Mouse (Mus musculus) lung, postnatal 0 days (tissue): ENCODE measurements at regions not wholly inside any gene's neighbourhood (a gene's known extent, or its start where the extent isn't known, plus 50 kb on each side); places are given as distances from the start of the nearest gene placed in this dataset.
A peak's percentile ranks its signal among the peaks of the same experiment; 100 is the strongest.

ENCODE experiments used
- ATAC-seq: fragments of 200-750 bp; cut with Nextera tagmentation; 2 replicates; pipeline ENCODE4 v1.8.0; 2017; ENCODE audit warnings: moderate library complexity
- DNase-seq: peaks from one replicate; pipeline ENCODE4 v3.0.0-alpha.2; 2016; ENCODE audit warnings: low spot score
- H3K27ac ChIP-seq: fragments of 300-500 bp; sonication (generic); 2 replicates; pipeline ENCODE4 v1.5.1; 2014; ENCODE audit warnings: antibody characterized with exemption, mild to moderate bottlenecking, low read length, mixed read lengths
- H3K27me3 ChIP-seq: fragments of 300-500 bp; sonication (generic); replicated peaks from 2 replicates; pipeline ENCODE4 v1.6.1; 2014; ENCODE audit warnings: low read length, mixed read lengths; ENCODE audit not compliant: insufficient read depth
- H3K36me3 ChIP-seq: fragments of 300-500 bp; sonication (generic); 2 replicates; pipeline ENCODE4 v1.6.1; 2014; ENCODE audit warnings: low read length, mixed read lengths; ENCODE audit not compliant: insufficient read depth
- H3K4me1 ChIP-seq: fragments of 300-500 bp; sonication (generic); 2 replicates; pipeline ENCODE4 v1.6.1; 2014; ENCODE audit warnings: antibody characterized with exemption, low read depth, low read length, mixed read lengths; ENCODE audit not compliant: insufficient read depth
- H3K4me2 ChIP-seq: fragments of 300-500 bp; sonication (generic); replicated peaks from 2 replicates; pipeline ENCODE4 v1.6.1; 2014; ENCODE audit warnings: low read depth, mild to moderate bottlenecking, low read length, moderate library complexity, mixed read lengths
- H3K4me3 ChIP-seq: fragments of 300-500 bp; sonication (generic); 2 replicates; pipeline ENCODE4 v1.5.1; 2014; ENCODE audit warnings: low read depth, low read length
- H3K9ac ChIP-seq: fragments of 300-500 bp; sonication (generic); replicated peaks from 2 replicates; pipeline ENCODE4 v1.6.1; 2014; ENCODE audit warnings: low read depth, mild to moderate bottlenecking
- H3K9me3 ChIP-seq: fragments of 300-500 bp; sonication (generic); 2 replicates; pipeline ENCODE4 v1.6.1; 2016; ENCODE audit warnings: low read length, mixed read lengths
- CTCF ChIP-seq: IDR thresholded peaks from 2 replicates; pipeline ENCODE4 v1.5.1; 2016; ENCODE audit warnings: antibody characterized with exemption, mild to moderate bottlenecking
- EP300 ChIP-seq: IDR thresholded peaks from 2 replicates; pipeline ENCODE4 v1.6.1; 2016; ENCODE audit warnings: antibody characterized with exemption, mild to moderate bottlenecking, control low read depth
- WGBS: fragments of 180-500 bp; shearing (Covaris S2); extraction: QIAGEN DNeasy Blood & Tissue Kit; methylation state at CpG from one replicate; pipeline ENCODE4 v1.1.7; 2014; 5-methylcytosine and 5-hydroxymethylcytosine counted together

- no peak overlapping the region for H3K4me3 ChIP-seq
- ATAC-seq = no peak
- TF ChIP-seq EP300 (no peak), CTCF (no peak)
- 79% methylated on average over 14 of the region's 14 CpGs for WGBS
- no peak overlapping the region for H3K4me2 ChIP-seq
- H3K9me3 ChIP-seq = no peaks in the 10 kb centered on the region
- no peaks in the 10 kb centered on the region for H3K36me3 ChIP-seq
- no peak overlapping the region for H3K9ac ChIP-seq
- DNase-seq = no peak
- H3K27me3 ChIP-seq = no peaks in the 10 kb centered on the region
- no peaks in the 10 kb centered on the region for H3K4me1 ChIP-seq
- H3K27ac ChIP-seq = no peak overlapping the region
These were observed 59.0 kb upstream of the Ccdc167 start for GRCm38 (mm10) chr17:29775836-29776235.

DNA sequence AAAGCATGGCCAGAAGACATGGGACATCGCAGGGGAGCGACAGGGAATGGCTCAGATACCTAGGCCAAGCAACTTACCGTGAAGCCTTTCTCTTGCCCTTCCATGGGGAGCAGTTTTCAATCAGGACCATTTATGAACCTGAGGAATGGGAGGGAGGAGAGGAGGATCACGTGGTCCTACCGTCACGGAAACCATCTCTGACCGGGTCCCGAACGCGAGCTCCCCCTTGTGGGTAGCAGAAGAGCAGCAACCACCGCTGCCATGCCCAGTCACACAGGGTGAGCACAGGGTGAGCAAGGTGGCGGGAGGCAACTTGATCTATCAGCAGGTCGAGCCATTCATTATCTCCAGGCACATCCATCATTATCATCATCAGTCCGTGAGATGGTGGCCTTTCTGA lies 56.5 kb upstream of the Ccdc167 start:
- TF ChIP-seq EP300 = no peak
- TF ChIP-seq CTCF = peak; percentile 88
- peak; percentile 54 for DNase-seq
- peak; percentile 44; the same call in 1 of the 2 replicates for ATAC-seq
- H3K27ac ChIP-seq = no peak overlapping the region
- no peaks in the 10 kb centered on the region for H3K4me1 ChIP-seq
- no peaks in the 10 kb centered on the region for H3K36me3 ChIP-seq
- no peak overlapping the region for H3K9ac ChIP-seq
- no peak overlapping the region for H3K4me3 ChIP-seq
- WGBS = 18% methylated on average over 14 of the region's 14 CpGs
- H3K9me3 ChIP-seq = no peaks in the 10 kb centered on the region
- H3K27me3 ChIP-seq = no peaks in the 10 kb centered on the region
- no peak overlapping the region for H3K4me2 ChIP-seq

- DNase-seq (no peak), ATAC-seq (no peak)
- no peak overlapping the region for H3K4me3 ChIP-seq
- H3K27me3 ChIP-seq = no peaks in the 10 kb centered on the region
- WGBS = 58% methylated on average over 9 of the region's 9 CpGs
- no peak overlapping the region for H3K9ac ChIP-seq
- no peak overlapping the region for H3K27ac ChIP-seq
- no peaks in the 10 kb centered on the region for H3K4me1 ChIP-seq
- H3K4me2 ChIP-seq = no peak overlapping the region
- H3K36me3 ChIP-seq = no peaks in the 10 kb centered on the region
- no peaks in the 10 kb centered on the region for H3K9me3 ChIP-seq
- TF ChIP-seq EP300 (no peak), CTCF (no peak)
These were observed 54.1 kb upstream of the Ccdc167 start for GRCm38 (mm10) chr17:29770914-29771313.

DNA sequence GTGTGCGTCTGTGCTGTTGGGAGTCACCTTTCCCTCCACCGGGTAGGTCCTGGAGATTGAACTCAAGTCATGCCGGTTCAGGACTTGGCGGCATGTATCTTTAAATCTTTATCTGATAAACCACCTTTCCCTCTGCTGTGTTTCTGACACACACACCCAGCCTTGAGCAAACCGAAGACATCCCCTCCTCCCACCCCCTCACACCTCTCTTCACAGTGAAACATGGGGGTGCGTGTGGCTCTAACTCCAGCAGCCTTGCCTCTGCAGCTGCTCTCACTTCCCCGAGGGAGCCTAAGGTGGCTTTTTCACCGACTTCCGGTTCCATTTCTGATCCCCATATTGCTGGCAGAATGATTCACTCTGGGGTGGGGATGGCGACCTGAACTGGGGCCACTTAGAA lies 52.8 kb upstream of the Ccdc167 start:
- 71% methylated on average over 10 of the region's 10 CpGs for WGBS
- DNase-seq (no peak), ATAC-seq (no peak)
- Histone ChIP-seq H3K4me2 (no peak overlapping the region), H3K9ac (no peak overlapping the region), H3K27me3 (no peaks in the 10 kb centered on the region), H3K27ac (no peak overlapping the region), H3K9me3 (no peaks in the 10 kb centered on the region), H3K4me1 (no peaks in the 10 kb centered on the region), H3K4me3 (no peak overlapping the region), H3K36me3 (no peaks in the 10 kb centered on the region)
- TF ChIP-seq EP300 (no peak), CTCF (no peak)

DNA sequence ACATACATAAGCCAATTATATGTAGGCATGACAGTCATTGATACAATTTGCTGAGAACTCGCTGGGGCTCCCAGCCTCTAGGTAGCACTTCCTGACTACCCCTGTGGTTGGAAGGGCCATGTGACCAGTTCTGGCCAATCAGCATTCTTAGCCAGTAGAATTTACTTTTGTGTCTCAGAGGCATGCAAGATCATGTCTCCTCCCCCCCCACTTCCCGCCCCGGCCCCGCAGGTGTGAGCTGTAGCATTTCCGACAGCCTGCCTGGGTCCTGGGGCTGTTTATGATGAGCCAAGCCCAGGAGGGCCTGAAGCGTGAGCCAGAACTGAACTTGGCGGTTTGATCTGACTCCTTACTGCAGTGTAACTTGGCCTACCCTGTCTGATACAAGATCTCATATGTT lies 52.3 kb upstream of the Ccdc167 start:
- Histone ChIP-seq H3K9me3 (no peaks in the 10 kb centered on the region), H3K27me3 (no peaks in the 10 kb centered on the region), H3K36me3 (no peaks in the 10 kb centered on the region), H3K4me2 (no peak overlapping the region), H3K4me1 (no peaks in the 10 kb centered on the region), H3K4me3 (no peak overlapping the region), H3K9ac (no peak overlapping the region), H3K27ac (no peak overlapping the region)
- ATAC-seq (peak; percentile 21; the same call in 1 of the 2 replicates), DNase-seq (no peak)
- WGBS = 39% methylated on average over 7 of the region's 7 CpGs
- no peak for TF ChIP-seq EP300
- no peak for TF ChIP-seq CTCF

- ATAC-seq (no peak), DNase-seq (no peak)
- Histone ChIP-seq H3K36me3 (no peaks in the 10 kb centered on the region), H3K9me3 (no peaks in the 10 kb centered on the region), H3K4me1 (no peaks in the 10 kb centered on the region), H3K27ac (no peak overlapping the region), H3K27me3 (no peaks in the 10 kb centered on the region), H3K4me3 (no peak overlapping the region), H3K4me2 (no peak overlapping the region), H3K9ac (no peak overlapping the region)
- WGBS = 70% methylated on average over 5 of the region's 5 CpGs
- TF ChIP-seq CTCF (no peak), EP300 (no peak)
These were observed 51.8 kb upstream of the Ccdc167 start for GRCm38 (mm10) chr17:29768642-29769041.
